Mouse (Mus musculus) brain, embryonic 14.5 days (tissue): ENCODE measurements around the gene Uri1.

Experiments used
- CTCF ChIP-seq: fragments of 200-500 bp; IDR thresholded peaks from 2 replicates; pipeline ENCODE4 v1.5.1; 2012; ENCODE audit warnings: inconsistent platforms, mild to moderate bottlenecking, moderate library complexity, borderline replicate concordance; ENCODE audit not compliant: insufficient read depth, insufficient read length; ENCODE audit errors: extremely low read depth
- POLR2A ChIP-seq: fragments of 200-500 bp; IDR thresholded peaks from 2 replicates; pipeline ENCODE4 v1.6.1; 2012; ENCODE audit warnings: mild to moderate bottlenecking, inconsistent platforms, borderline replicate concordance; ENCODE audit not compliant: poor library complexity, insufficient read depth, insufficient read length, severe bottlenecking; ENCODE audit errors: extremely low read depth

DNA sequence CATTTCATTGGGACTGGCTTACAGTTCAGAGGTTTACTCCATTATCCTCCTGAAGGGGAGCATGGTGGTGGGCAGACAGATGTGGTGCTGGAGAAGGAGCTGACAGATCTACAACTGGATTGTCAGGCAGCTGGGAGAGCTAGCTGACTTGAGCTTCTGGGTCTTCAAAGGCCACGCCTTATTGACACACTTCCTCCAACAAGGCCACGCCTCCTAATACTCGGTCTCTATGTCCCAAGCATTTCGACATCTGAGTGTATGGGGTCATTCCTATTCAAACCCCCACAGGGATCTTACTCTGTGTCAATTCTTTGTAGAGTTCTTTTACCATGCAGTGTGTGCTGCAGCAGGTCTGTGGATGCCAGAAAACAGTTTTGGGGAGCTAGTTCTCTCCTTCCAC is 41.1 kb upstream of the Uri1 start:
- TF ChIP-seq CTCF (no peak), POLR2A (no peak)
